Mouse (Mus musculus) liver, postnatal 0 days (tissue): ENCODE measurements around the gene Trex2.
A peak's percentile ranks its signal among the peaks of the same experiment; 100 is the strongest.

Source experiments
- CTCF ChIP-seq: sonication (generic); IDR thresholded peaks from 2 replicates; pipeline ENCODE4 v1.5.1; 2016; ENCODE audit warnings: antibody characterized with exemption, low read depth
- EP300 ChIP-seq: IDR thresholded peaks from 2 replicates; pipeline ENCODE4 v1.6.1; 2016; ENCODE audit warnings: antibody characterized with exemption, low read depth, mild to moderate bottlenecking

DNA sequence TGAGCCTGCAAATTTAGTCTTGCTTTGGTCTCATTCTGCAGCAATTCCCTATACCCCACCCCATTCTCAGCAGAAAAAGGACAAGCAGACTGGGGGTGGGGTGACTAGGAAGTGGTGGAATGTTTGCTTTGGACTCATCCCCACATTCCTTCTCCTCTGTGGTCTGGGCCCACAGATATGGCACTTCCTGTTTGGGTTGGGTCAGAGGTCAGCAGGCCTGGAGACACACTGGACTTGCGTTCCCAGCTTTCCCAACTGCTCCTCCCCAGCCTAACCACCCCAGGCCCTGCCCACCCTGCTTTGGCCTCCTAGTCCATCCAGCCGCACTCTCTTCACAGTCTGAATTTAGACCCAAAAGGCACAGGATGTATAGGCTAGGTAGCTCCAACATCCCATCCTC, 41.5 kb upstream of the Trex2 start:
- no peak for TF ChIP-seq CTCF
- TF ChIP-seq EP300: peak; percentile 39; the same call in 1 of the 2 replicates
